Mouse (Mus musculus) erythroid progenitor cell, adult 5-6 weeks (primary cell): Measurements from ENCODE around the gene Papolb. TPM values are rescaled to one million over a fixed set of nuclear protein-coding genes. Genes with fewer than 3 reads are reported as not detected.

ENCODE experiments used
- ATAC-seq: replicated peaks from 2 replicates; pipeline ENCODE4 v1.8.0; 2016; ENCODE audit warnings: moderate number of reproducible peaks, mild to moderate bottlenecking, moderate TSS enrichment, inconsistent platforms; ENCODE audit not compliant: poor library complexity, low FRiP score, severe bottlenecking
- total RNA-seq, 2 experiments: library from RNA; stranded (forward) in 1 of 2; stranded (reverse) in 1 of 2; fragments of 150-400 nt in 1 of 2; fragments of 186-747, 209-891 nt in 1 of 2; gene quantifications; 2 replicates each; pipeline versions ENCODE4 v1.2.3 to v1.2.4; 2015 to 2017; ENCODE audit warnings: low replicate concordance in 2 of 2

Gene Papolb
- total RNA-seq, 2 experiments from 2014 or later: not detected

- ATAC-seq: 0 out of 2 replicates have a peak, but pooled peaks have one; percentile 36
Measured at GRCm38 (mm10) chr5:142521195-142521866, 8.5 kb downstream of the Papolb start.

DNA sequence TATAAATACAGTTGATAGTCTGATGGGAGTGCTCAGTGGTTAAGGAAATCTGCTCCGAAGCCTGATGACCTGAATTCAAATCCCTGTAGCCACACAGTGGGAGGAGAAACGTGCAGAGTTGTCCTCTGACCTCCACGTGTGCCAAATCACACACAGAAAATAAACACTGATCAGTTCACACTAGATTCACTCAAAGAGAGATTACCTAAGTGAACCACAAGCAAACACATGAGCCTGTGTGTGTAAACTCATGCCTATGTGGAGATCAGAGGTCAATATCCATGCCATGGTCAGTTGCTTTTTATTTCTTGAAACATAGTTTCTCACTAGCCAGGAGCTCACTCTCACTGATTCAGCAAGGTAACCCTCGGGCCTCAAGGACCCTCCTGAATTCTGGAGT lies 9.5 kb downstream of the Papolb start:
- no peak for ATAC-seq

- ATAC-seq: no peak
Measured at GRCm38 (mm10) chr5:142518973-142519372, 10.9 kb downstream of the Papolb start.

GRCm38 (mm10) chr5:142512112-142512511 lies 17.8 kb downstream of the Papolb start:
- no peak for ATAC-seq

GRCm38 (mm10) chr5:142510061-142510414 lies 19.8 kb downstream of the Papolb start:
- ATAC-seq: no peak

- ATAC-seq: no peak
Measured at GRCm38 (mm10) chr5:142509141-142510060, 20.5 kb downstream of the Papolb start.

DNA sequence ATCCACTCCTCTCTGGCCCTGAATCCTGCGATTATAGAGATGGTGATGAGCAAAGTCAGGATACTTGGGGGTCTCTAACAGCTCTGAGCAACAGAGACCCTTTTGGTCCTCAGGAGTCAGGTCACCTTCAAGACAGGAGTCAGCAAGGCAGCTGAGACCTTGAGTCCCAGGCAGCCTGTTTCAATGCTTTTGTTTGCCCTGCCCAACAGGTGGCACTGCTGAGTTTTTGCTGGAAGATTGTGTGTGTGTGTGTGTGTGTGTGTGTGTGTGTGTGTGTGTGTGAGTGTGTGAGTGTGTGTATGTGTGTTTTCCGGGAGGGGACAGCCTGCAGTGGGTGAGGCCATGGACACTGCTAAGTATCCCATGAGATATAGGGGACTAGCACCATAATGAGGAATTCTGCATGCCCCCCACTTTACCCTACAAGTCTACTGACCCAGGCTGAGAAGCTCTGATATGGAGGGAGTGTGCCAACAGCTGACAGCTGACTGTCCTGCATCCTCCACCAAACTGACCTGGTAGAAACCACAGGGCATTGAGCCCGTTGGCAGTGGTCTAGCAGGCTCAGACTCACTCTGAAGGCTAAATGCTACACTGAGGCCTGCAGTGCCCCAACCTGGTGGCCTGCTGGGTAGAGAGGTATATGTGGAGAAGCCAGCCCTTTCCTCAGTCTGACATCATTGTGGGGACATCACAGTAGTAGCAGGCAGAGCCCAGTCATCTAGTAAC lies 24.0 kb downstream of the Papolb start:
- no peak for ATAC-seq

GRCm38 (mm10) chr5:142504175-142504574 lies 25.7 kb downstream of the Papolb start:
- no peak for ATAC-seq

GRCm38 (mm10) chr5:142502414-142502813 lies 27.5 kb downstream of the Papolb start:
- 0 out of 2 replicates have a peak, but pooled peaks have one; percentile 51 for ATAC-seq

DNA sequence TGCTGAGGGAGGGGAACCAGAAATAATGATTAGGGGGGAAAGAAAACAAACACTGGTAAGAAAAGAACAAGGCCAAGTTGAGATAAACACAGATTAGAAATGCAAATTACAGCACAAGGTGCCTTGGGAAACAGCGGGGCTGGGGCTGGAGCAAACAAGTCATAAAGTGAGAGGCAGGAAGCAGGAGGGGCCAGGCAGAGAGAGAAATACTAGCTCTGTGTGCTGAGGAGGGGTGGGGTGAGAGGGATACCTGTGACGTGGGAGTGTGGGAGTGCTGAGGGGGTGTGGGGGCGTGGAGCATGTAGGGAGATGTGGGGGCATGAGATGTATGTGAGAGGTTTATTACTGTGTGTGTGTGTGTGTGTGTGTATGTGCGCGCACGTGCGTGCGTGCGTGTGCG lies 29.0 kb downstream of the Papolb start:
- ATAC-seq: no peak

DNA sequence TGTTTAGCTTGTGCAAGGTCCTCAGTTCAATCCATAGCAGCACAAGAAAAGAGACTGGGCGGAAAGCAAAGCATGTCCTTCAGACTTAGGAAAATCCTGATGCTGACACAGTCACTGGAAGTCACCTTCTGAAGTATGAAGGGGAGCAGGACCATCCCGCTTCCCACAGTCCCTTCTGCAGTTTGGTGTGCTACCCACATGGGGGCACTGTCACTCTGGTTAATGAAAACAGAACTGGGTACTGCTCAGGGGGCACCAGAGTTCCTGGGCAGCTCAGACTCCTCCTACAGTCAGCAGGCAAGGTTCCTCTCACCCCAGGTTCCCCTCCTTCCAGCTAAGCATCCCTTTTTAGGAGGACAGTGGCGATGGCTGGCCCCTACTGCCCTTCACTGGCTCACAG lies 30.9 kb downstream of the Papolb start:
- no peak for ATAC-seq

DNA sequence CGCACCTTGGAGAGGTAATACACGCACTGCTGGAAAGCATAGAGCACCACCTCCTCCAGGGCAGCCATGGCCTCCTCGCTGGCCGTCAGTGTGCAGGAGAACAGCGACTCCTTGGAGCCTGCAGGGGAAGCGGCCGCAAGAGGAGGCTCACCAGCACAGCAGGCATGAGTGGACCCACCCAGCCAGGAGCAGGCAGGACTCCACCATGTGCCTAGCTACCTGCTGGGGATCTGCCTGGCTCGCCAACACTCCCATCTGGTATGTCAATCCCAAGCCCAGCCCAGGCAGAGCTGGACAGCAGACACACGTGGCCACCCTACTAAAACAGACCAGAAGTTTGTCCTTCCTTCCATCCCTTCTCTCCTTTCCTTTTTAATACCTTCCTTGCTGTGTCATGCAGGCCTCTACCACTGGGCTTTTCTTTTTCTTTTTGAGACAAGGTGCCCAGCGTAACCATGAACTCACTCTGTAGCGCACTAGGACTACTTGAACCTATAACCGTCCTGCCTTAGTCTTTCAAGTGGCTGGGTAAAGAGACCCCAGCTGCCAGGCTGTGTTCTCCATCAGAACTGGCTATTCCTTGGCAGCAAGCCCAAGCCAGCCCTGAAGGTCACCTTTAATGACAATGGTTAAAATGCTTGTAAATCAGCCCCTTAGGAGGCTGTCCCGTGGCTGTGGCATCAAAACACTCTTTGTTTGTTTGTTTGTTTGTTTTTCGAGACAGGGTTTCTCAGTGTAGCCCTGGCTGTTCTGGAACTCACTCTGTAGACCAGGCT lies 34.4 kb downstream of the Papolb start:
- no peak for ATAC-seq

- ATAC-seq: no peak
Measured at GRCm38 (mm10) chr5:142493307-142493706, 36.6 kb downstream of the Papolb start.

DNA sequence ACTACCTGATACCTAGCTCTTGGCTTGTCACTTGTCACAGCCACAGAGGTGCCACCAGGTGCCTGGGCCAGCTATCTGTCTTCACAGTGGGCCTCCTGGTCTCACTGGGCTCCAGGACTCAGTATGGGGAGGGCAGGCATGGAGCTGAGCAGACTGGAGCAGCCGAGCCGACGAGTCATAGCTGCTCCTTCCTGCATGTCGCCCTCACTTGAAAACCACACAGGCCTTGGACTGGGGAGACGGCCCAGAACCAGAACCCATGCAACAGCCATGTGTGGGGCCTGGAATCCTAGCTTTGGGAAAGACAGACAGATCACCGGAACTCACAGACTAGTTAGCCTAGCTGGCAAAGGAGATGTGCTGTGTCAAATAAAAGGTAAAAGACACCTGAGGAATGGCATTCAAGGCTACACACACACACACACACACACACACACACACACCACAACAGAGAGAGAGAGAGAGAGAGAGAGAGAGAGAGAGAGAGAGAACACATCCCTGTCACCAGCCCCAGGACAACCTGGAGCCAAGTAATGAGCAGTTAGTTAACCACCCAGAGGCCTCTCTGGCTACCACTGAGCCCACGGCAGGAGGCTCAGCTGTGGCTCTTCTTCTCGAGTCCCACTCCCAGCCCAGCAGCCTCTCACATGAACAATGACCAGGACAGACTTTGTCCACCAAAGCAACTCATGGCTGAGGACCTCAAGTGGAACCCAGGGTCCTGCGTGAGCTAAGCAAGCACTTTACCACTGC lies 39.7 kb downstream of the Papolb start:
- ATAC-seq: no peak

DNA sequence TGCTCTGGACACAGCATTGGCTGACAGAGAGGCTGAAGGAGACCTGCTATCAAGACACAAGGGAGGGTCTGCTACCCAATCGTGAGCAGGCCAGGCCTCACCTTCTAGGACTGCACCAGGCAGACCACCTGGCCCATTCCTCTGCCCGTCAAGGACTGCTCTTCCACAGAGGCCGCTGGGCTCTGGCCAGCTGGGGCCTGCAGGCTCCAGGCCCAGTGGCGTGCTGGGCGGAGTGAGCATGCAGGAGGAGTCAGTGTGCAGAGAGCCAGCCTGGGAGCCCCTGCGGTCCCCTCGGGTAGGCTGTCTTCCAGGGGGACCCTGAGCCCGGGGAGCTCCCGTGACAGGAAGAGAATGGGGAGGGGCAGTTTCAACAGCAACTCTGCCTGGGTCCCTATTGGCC lies 43.2 kb downstream of the Papolb start:
- no peak for ATAC-seq

DNA sequence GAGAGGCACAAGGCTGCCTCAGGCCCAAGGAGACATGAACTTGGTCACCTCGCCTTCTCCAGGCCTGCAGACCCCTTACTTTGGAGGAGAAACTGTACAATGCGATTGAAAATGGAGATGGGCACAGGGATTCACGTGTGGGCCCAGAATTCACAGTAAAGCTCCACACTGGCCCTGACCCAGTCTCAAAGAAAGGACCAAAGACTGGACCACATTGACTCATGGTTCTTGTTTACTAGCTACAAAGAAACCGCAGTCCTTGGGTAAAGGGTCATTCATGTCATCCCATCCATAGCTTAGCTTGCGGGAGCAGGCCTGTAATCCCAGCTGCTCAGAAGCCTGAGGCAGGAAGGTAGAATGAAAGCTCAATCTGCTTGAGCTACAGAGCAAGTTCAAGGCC lies 46.3 kb downstream of the Papolb start:
- ATAC-seq: no peak

DNA sequence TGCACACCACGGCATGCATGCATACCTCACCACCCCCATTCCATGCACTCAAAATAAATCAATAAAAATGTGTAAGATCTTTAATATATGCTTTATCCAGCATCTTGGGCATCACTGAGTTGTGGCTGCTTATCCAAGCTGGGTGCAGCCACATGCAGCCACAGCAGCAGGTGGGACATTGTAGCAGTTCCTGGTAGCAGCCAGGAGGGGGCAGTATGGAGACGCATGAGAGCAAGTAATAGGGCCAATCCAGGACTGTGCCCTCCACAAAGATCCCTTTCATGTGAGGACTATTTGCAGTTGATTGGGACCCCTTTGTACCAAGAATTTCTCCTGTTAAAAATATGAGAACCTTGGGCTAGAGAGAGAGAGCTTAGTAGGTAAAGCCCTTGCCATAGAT lies 47.4 kb downstream of the Papolb start:
- ATAC-seq: peak; percentile 60

DNA sequence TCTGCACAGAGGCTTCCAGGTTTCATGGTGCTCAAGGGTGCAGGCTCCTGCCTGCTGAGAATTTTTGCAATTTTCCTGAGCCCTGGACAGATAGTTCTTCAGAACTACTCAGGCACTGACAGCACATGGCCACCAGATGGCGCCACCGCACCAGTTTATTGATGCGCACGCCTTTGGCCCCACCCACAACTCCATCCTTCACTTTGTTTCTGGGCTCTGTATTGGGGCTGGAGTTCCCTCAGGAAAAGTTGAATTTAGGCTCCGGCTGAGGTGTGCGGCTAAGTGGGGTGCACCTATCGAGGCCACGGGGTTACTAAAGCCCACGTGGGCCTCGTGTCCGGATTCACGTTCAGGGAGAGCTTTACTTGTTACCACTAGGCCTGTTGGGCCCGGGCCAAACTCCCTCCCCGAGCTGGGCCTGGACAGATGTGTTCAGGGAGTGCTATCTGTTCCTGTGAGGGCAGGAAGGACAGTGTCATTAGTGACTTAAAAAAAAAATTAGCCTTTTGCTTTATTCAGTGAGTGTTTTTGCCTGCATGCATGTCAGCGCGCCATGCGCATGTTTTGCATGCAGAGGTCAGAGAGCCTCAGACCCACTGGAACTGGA lies 50.9 kb downstream of the Papolb start:
- peak; percentile 70 for ATAC-seq
